Mouse (Mus musculus) G1E (cell line): ENCODE measurements at regions not wholly inside any gene's neighbourhood (a gene's known extent, or its start where the extent isn't known, plus 50 kb on each side); places are given as distances from the start of the nearest gene placed in this dataset.

Source experiments
- CTCF ChIP-seq: IDR thresholded peaks from 2 replicates; pipeline ENCODE4 v1.5.1; 2012; ENCODE audit warnings: low read depth, low read length, inconsistent platforms, mixed read lengths
- GATA1 ChIP-seq: IDR thresholded peaks from 2 replicates; pipeline ENCODE4 v1.6.1; 2012; ENCODE audit warnings: borderline replicate concordance, low read length, inconsistent platforms, mixed read lengths
- GATA2 ChIP-seq: IDR thresholded peaks from 2 replicates; pipeline ENCODE4 v1.6.1; 2012; ENCODE audit warnings: low read depth, low read length, inconsistent platforms, borderline replicate concordance
- POLR2AphosphoS5 ChIP-seq: IDR thresholded peaks from 2 replicates; pipeline ENCODE4 v1.6.1; 2012; ENCODE audit warnings: low read depth, low read length, inconsistent platforms; ENCODE audit not compliant: insufficient replicate concordance
- TAL1 ChIP-seq: conservative IDR thresholded peaks from 2 replicates; pipeline ENCODE4 v1.6.1; 2012; ENCODE audit warnings: low read depth, low read length, inconsistent platforms, mixed read lengths

GRCm38 (mm10) chr13:97383351-97383750 lies 142.4 kb downstream of the Enc1 start:
- no peak for TF ChIP-seq CTCF
- TF ChIP-seq GATA1, result no peak
- TF ChIP-seq POLR2AphosphoS5, result no peak
- no peak for TF ChIP-seq TAL1
- no peak for TF ChIP-seq GATA2
